Mouse (Mus musculus) olfactory bulb, adult 2 months (tissue): ENCODE measurements around the gene Dnajc11. TPM values are rescaled to one million over a fixed set of nuclear protein-coding genes. Genes with fewer than 3 reads are reported as not detected.
A peak's percentile ranks its signal among the peaks of the same experiment; 100 is the strongest.

ENCODE experiments used
- H3K27ac ChIP-seq: fragments of 200-500 bp; 2 replicates; pipeline ENCODE4 v1.5.1; 2012; ENCODE audit warnings: low read depth, low read length; ENCODE audit not compliant: insufficient read depth
- H3K4me1 ChIP-seq: fragments of 200-500 bp; 2 replicates; pipeline ENCODE4 v1.6.1; 2012; ENCODE audit warnings: low read length; ENCODE audit not compliant: control insufficient read depth, insufficient read depth
- H3K4me3 ChIP-seq: fragments of 200-500 bp; 2 replicates; pipeline ENCODE4 v1.5.1; 2012; ENCODE audit warnings: mild to moderate bottlenecking, low read depth, low read length, moderate library complexity; ENCODE audit not compliant: insufficient read depth
- CTCF ChIP-seq: fragments of 200-500 bp; IDR thresholded peaks from 2 replicates; pipeline ENCODE4 v1.5.1; 2012; ENCODE audit warnings: low read depth, mild to moderate bottlenecking, low read length, moderate library complexity; ENCODE audit not compliant: insufficient read depth
- POLR2A ChIP-seq: fragments of 200-500 bp; IDR thresholded peaks from 2 replicates; pipeline ENCODE4 v1.6.1; 2012; ENCODE audit warnings: mild to moderate bottlenecking, low read depth, low read length, moderate library complexity; ENCODE audit not compliant: insufficient read depth
- WGBS: fragments of 180-500 bp; shearing (Covaris S2); methylation state at CpG from one replicate; pipeline ENCODE4 v1.1.7; 2018; 5-methylcytosine and 5-hydroxymethylcytosine counted together
- polyA plus RNA-seq: library from polyadenylated mRNA; stranded (reverse); fragments of >200 nt; gene quantifications from 2 replicates; pipeline ENCODE4 v1.2.4, GENCODE M21; 2012; ENCODE audit warnings: low replicate concordance; ENCODE audit not compliant: missing spikeins, insufficient read depth, insufficient read length

Dnajc11 gene
- polyA plus RNA-seq, 1 experiment, result not detected

GRCm38 (mm10) chr4:151992091-151992490 is 58.6 kb downstream of the Dnajc11 start:
- TF ChIP-seq CTCF, result no peak
- TF ChIP-seq POLR2A, result no peak
- H3K4me1 ChIP-seq, result peaks cover 14% of the 10 kb centered on the region
- H3K27ac ChIP-seq, result no peak overlapping the region
- WGBS, result 92% methylated on average over 9 of the region's 9 CpGs
- H3K4me3 ChIP-seq, result no peak overlapping the region

GRCm38 (mm10) chr4:151993035-151993434 is 59.5 kb downstream of the Dnajc11 start:
- WGBS, result 76% methylated on average over 6 of the region's 6 CpGs
- Histone ChIP-seq H3K4me1 (peaks cover 8% of the 10 kb centered on the region), H3K27ac (no peak overlapping the region), H3K4me3 (no peak overlapping the region)
- TF ChIP-seq CTCF (no peak), POLR2A (no peak)

- Histone ChIP-seq H3K4me3 (peak overlapping the region; percentile 76), H3K4me1 (peaks cover 4% of the 10 kb centered on the region), H3K27ac (no peak overlapping the region)
- no peak for TF ChIP-seq POLR2A
- TF ChIP-seq CTCF, result no peak
- 3% methylated on average over 61 of the region's 61 CpGs for WGBS
Measured at GRCm38 (mm10) chr4:151994228-151995171, 61.0 kb downstream of the Dnajc11 start.

GRCm38 (mm10) chr4:151995371-151996172 is 62.1 kb downstream of the Dnajc11 start:
- Histone ChIP-seq H3K27ac (no peak overlapping the region), H3K4me3 (peak overlapping the region; percentile 76), H3K4me1 (peaks cover 8% of the 10 kb centered on the region)
- WGBS, result 1% methylated on average over 96 of the region's 111 CpGs
- TF ChIP-seq CTCF, result no peak
- no peak for TF ChIP-seq POLR2A

GRCm38 (mm10) chr4:151996173-151996950 is 62.9 kb downstream of the Dnajc11 start, which contains the start of gene Phf13:
Gene Phf13, minus strand, starts transcription at chr4:151996258.
- Histone ChIP-seq H3K4me1 (peaks cover 11% of the 10 kb centered on the region), H3K4me3 (peak within 1 kb of the TSS; percentile 87), H3K27ac (peak within 1 kb of the TSS; percentile 71)
- WGBS, result under 1% methylated on average over 94 of the region's 94 CpGs
- no peak for TF ChIP-seq CTCF
- TF ChIP-seq POLR2A, result peak; percentile 69; the same call in 1 of the 2 replicates

GRCm38 (mm10) chr4:151996951-151997222 is 63.4 kb downstream of the Dnajc11 start:
- 2% methylated on average over 13 of the region's 13 CpGs for WGBS
- Histone ChIP-seq H3K4me3 (peak overlapping the region; percentile 87), H3K27ac (peak overlapping the region; percentile 71), H3K4me1 (peaks cover 11% of the 10 kb centered on the region)
- TF ChIP-seq POLR2A (no peak), CTCF (no peak)

GRCm38 (mm10) chr4:151997701-151998100 is 64.2 kb downstream of the Dnajc11 start:
- Histone ChIP-seq H3K4me1 (peaks cover 11% of the 10 kb centered on the region), H3K27ac (no peak overlapping the region), H3K4me3 (no peak overlapping the region)
- TF ChIP-seq CTCF (no peak), POLR2A (no peak)
- WGBS, result 69% methylated on average over 3 of the region's 3 CpGs

GRCm38 (mm10) chr4:151999481-151999880 is 66.0 kb downstream of the Dnajc11 start:
- TF ChIP-seq POLR2A, result no peak
- Histone ChIP-seq H3K27ac (no peak overlapping the region), H3K4me1 (peaks cover 9% of the 10 kb centered on the region), H3K4me3 (no peak overlapping the region)
- 88% methylated on average over 3 of the region's 3 CpGs for WGBS
